ENCODE assay signal across 12 mouse cellular contexts in the genomic region with DNA sequence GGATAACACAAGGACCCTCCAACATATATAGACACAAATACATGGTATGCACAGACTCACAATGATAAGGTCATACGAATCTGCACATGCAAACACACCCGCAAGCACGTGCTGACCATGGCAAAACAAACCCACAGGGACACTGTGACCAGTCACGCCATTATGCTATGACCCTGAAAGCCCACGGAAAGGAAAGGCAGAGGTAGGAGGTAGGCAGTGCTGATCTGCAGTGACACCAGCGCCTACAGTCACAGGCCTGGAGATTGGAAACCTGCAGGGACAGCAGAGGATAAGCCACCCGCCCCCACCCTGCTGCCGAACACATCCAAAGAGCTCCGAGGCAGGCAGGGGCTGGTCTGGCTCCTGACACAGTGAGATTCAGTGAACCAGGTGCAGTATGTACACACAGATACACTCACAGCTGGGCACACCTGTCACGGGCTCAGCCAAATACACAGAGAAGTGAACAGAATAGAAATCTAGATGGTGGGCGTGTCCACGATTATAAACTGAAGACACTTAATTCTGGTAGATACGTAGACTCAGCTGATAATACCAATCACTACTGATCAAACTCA. TPM values are rescaled to one million over a fixed set of nuclear protein-coding genes. Genes with fewer than 3 reads are reported as not detected.
DNase-seq lines count a peak whose midpoint lies in the region; ATAC-seq and TF ChIP-seq lines count a peak whose summit lies in the region.
"Had no signal": no experiment of that assay in that cellular context is flagged by ENCODE, and none has a peak within 500 bp of the region (broad histone marks: within the 10 kb centered on the region; RNA-seq: fewer than 3 reads in every experiment).

No protein-coding gene starts in this region.

- no peaks in the 10 kb centered on the region for H3K27me3 ChIP-seq in forebrain, embryonic 13.5 days
- no peaks in the 10 kb centered on the region for H3K27me3 ChIP-seq in forebrain, embryonic 12.5 days
- no peaks in the 10 kb centered on the region for H3K27me3 ChIP-seq in kidney, adult 2 months (replicated peaks; ENCODE audit: control insufficient read depth, insufficient read depth, low read length)
- no peaks in the 10 kb centered on the region for H3K27me3 ChIP-seq in embryonic facial prominence, embryonic 12.5 days
- no peaks in the 10 kb centered on the region for H3K27me3 ChIP-seq in midbrain, embryonic 15.5 days (replicated peaks)
- H3K27me3 ChIP-seq: liver, embryonic 15.5 days had no signal

- no peak overlapping the region for H3K4me2 ChIP-seq in forebrain, embryonic 13.5 days
- no peak overlapping the region for H3K4me2 ChIP-seq in forebrain, embryonic 12.5 days
- no peak overlapping the region for H3K4me2 ChIP-seq in embryonic facial prominence, embryonic 12.5 days (replicated peaks)
- H3K4me2 ChIP-seq in midbrain, embryonic 15.5 days = no peak overlapping the region
- H3K4me2 ChIP-seq: liver, embryonic 15.5 days had no signal

- TF ChIP-seq POLR2A in kidney, adult 2 months (IDR thresholded peaks at IDR 0.05; ENCODE audit: low read depth, low read length) = no peak

- no peak overlapping the region for H3K4me3 ChIP-seq in forebrain, embryonic 13.5 days
- H3K4me3 ChIP-seq in forebrain, embryonic 12.5 days (replicated peaks) = no peak overlapping the region
- H3K4me3 ChIP-seq in kidney, adult 2 months (ENCODE audit: insufficient read depth, low read depth, low read length) = no peak overlapping the region
- no peak overlapping the region for H3K4me3 ChIP-seq in embryonic facial prominence, embryonic 12.5 days
- H3K4me3 ChIP-seq in midbrain, embryonic 15.5 days = no peak overlapping the region
- H3K4me3 ChIP-seq: liver, embryonic 15.5 days had no signal

- ATAC-seq in forebrain, embryonic 13.5 days = no peak
- no peak for ATAC-seq in forebrain, embryonic 12.5 days (ENCODE audit: low FRiP score)
- ATAC-seq in embryonic facial prominence, embryonic 12.5 days (ENCODE audit: insufficient number of reproducible peaks, insufficient read depth, low FRiP score, low TSS enrichment) = no peak
- no peak for ATAC-seq in midbrain, embryonic 15.5 days (replicated peaks)

- 87% methylated on average over 13 of the region's 13 CpGs for WGBS in forebrain, embryonic 13.5 days
- WGBS in forebrain, embryonic 12.5 days = 84% methylated on average over 13 of the region's 13 CpGs
- WGBS in kidney, adult 2 months = 68% methylated on average over 13 of the region's 13 CpGs
- 77% methylated on average over 13 of the region's 13 CpGs for WGBS in embryonic facial prominence, embryonic 12.5 days
- WGBS in midbrain, embryonic 15.5 days = 82% methylated on average over 13 of the region's 13 CpGs

- DNase-seq in kidney, adult 2 months = no peak
- DNase-seq in kidney, postnatal 10 days = no peak
- no peak for DNase-seq in spleen, postnatal 10 days (ENCODE audit: low spot score in 2 of 2)
- no peak for DNase-seq in left cerebral cortex, adult 9 months (ENCODE audit: low spot score in 2 of 2)
- DNase-seq: adrenal gland, adult 2 months; cerebellum, adult 11-12 months; kidney, adult 11 months had no signal

- H3K36me3 ChIP-seq in forebrain, embryonic 13.5 days (ENCODE audit: poor library complexity, severe bottlenecking) = peaks cover 8% of the 10 kb centered on the region
- H3K36me3 ChIP-seq in forebrain, embryonic 12.5 days (replicated peaks) = peaks cover 7% of the 10 kb centered on the region; the same call in 1 of the 2 replicates
- H3K36me3 ChIP-seq in kidney, adult 2 months (ENCODE audit: control insufficient read depth, insufficient read depth, low read length) = no peaks in the 10 kb centered on the region
- peaks cover 10% of the 10 kb centered on the region; the same call in 1 of the 2 replicates for H3K36me3 ChIP-seq in embryonic facial prominence, embryonic 12.5 days
- no peaks in the 10 kb centered on the region for H3K36me3 ChIP-seq in midbrain, embryonic 15.5 days (replicated peaks)
- H3K36me3 ChIP-seq: liver, embryonic 15.5 days had no signal

- no peak overlapping the region for H3K9ac ChIP-seq in forebrain, embryonic 13.5 days
- no peak overlapping the region for H3K9ac ChIP-seq in forebrain, embryonic 12.5 days
- no peak overlapping the region for H3K9ac ChIP-seq in embryonic facial prominence, embryonic 12.5 days
- H3K9ac ChIP-seq in midbrain, embryonic 15.5 days = no peak overlapping the region
- H3K9ac ChIP-seq: liver, embryonic 15.5 days had no signal

- peaks cover 68% of the 10 kb centered on the region for H3K4me1 ChIP-seq in forebrain, embryonic 13.5 days
- H3K4me1 ChIP-seq in forebrain, embryonic 12.5 days = peaks cover 82% of the 10 kb centered on the region
- H3K4me1 ChIP-seq in kidney, adult 2 months (ENCODE audit: control insufficient read depth, insufficient read depth, low read length) = peaks cover 61% of the 10 kb centered on the region
- peaks cover 95% of the 10 kb centered on the region for H3K4me1 ChIP-seq in embryonic facial prominence, embryonic 12.5 days
- peaks cover 71% of the 10 kb centered on the region for H3K4me1 ChIP-seq in midbrain, embryonic 15.5 days

- H3K27ac ChIP-seq in forebrain, embryonic 13.5 days = peak overlapping the region; percentile 2; the same call in 1 of the 2 replicates
- H3K27ac ChIP-seq in forebrain, embryonic 12.5 days = no peak overlapping the region
- peak overlapping the region; percentile 27; the same call in 1 of the 2 replicates for H3K27ac ChIP-seq in kidney, adult 2 months (ENCODE audit: insufficient read depth, low read depth, low read length)
- H3K27ac ChIP-seq in embryonic facial prominence, embryonic 12.5 days = peak overlapping the region; percentile 90
- H3K27ac ChIP-seq in midbrain, embryonic 15.5 days = peak overlapping the region; percentile 62; the same call in 1 of the 2 replicates
- H3K27ac ChIP-seq: liver, embryonic 15.5 days had no signal

- TF ChIP-seq CTCF in kidney, adult 2 months (conservative IDR thresholded peaks at IDR 0.05; ENCODE audit: insufficient read depth, insufficient read length, low read depth, low read length) = no peak

- H3K9me3 ChIP-seq in forebrain, embryonic 13.5 days (replicated peaks) = no peaks in the 10 kb centered on the region
- no peaks in the 10 kb centered on the region for H3K9me3 ChIP-seq in forebrain, embryonic 12.5 days
- H3K9me3 ChIP-seq in embryonic facial prominence, embryonic 12.5 days = no peaks in the 10 kb centered on the region
- no peaks in the 10 kb centered on the region for H3K9me3 ChIP-seq in midbrain, embryonic 15.5 days
- H3K9me3 ChIP-seq: liver, embryonic 15.5 days had no signal

RNA-seq across cellular contexts. Expression of a gene that starts 42.0 kb away (rescaled TPM):
- 7.3 and 8.1 TPM in 2 replicates for polyA plus RNA-seq in forebrain, embryonic 13.5 days (2015; fragmentation: Nextera tagmentation; extraction: Ambion mirVana)
- polyA plus RNA-seq in forebrain, embryonic 12.5 days (2016; fragmentation: Nextera tagmentation; extraction: Ambion mirVana) = 7.2 and 8.1 TPM in 2 replicates
- 22.2 and 23.3 TPM in 2 replicates for polyA plus RNA-seq in kidney, adult 2 months (2012; rRNA removed)
- 12.7 and 14.6 TPM in 2 replicates for polyA plus RNA-seq in embryonic facial prominence, embryonic 12.5 days (2016; fragmentation: Nextera tagmentation; extraction: Ambion mirVana)
- 13.5 and 14.4 TPM in 2 replicates for polyA plus RNA-seq in midbrain, embryonic 15.5 days (2015; fragmentation: Nextera tagmentation; extraction: Ambion mirVana)
